Mouse (Mus musculus) liver, adult 2 months (tissue): ENCODE data around the gene Fer1l4.
A peak's percentile ranks its signal among the peaks of the same experiment; 100 is the strongest.

ENCODE experiments used
- CTCF ChIP-seq: fragments of 200-500 bp; IDR thresholded peaks from 2 replicates; pipeline ENCODE4 v1.5.1; 2011; ENCODE audit warnings: low read depth, low read length, control low read depth
- POLR2A ChIP-seq: fragments of 200-500 bp; IDR thresholded peaks from 2 replicates; pipeline ENCODE4 v1.6.1; 2011; ENCODE audit warnings: low read length, control low read depth; ENCODE audit not compliant: insufficient read depth; ENCODE audit errors: extremely low read depth

- TF ChIP-seq POLR2A (peak; percentile 13; the same call in 1 of the 2 replicates), CTCF (no peak)
Measured at GRCm38 (mm10) chr2:156007888-156008532, 44.7 kb downstream of the Fer1l4 start, which contains the start of the genes 6430550D23Rik and Ergic3.
